Mouse (Mus musculus) right cerebral cortex, postnatal 25 days (tissue): Measurements from ENCODE around the gene Astn2.

Experiments
- DNase-seq: peaks from one replicate; pipeline ENCODE4 v3.0.0; 2022

Astn2 gene

GRCm38 (mm10) chr4:65508101-65508500, 896.3 kb downstream of the Astn2 start:
- DNase-seq, result no peak

- DNase-seq, result no peak
Observed at GRCm38 (mm10) chr4:65506870-65507269, 897.5 kb downstream of the Astn2 start.

- DNase-seq, result peak; percentile 54
Observed at GRCm38 (mm10) chr4:65496463-65496834, 908.0 kb downstream of the Astn2 start.

GRCm38 (mm10) chr4:65495705-65496462, 908.5 kb downstream of the Astn2 start:
- DNase-seq, result no peak

GRCm38 (mm10) chr4:65491541-65491940, 912.9 kb downstream of the Astn2 start:
- DNase-seq, result no peak

GRCm38 (mm10) chr4:65489711-65490110, 914.7 kb downstream of the Astn2 start:
- DNase-seq, result no peak

GRCm38 (mm10) chr4:65481632-65482031, 922.8 kb downstream of the Astn2 start:
- no peak for DNase-seq

GRCm38 (mm10) chr4:65477106-65477505, 927.3 kb downstream of the Astn2 start:
- DNase-seq, result peak; percentile 43

- DNase-seq, result no peak
Observed at GRCm38 (mm10) chr4:65475925-65476560, 928.4 kb downstream of the Astn2 start.

GRCm38 (mm10) chr4:65473141-65473540, 931.3 kb downstream of the Astn2 start:
- DNase-seq, result no peak

GRCm38 (mm10) chr4:65449171-65449570, 955.2 kb downstream of the Astn2 start:
- no peak for DNase-seq

- DNase-seq, result no peak
Observed at GRCm38 (mm10) chr4:65441746-65442145, 962.7 kb downstream of the Astn2 start.

- no peak for DNase-seq
Observed at GRCm38 (mm10) chr4:65430804-65431203, 973.6 kb downstream of the Astn2 start.

GRCm38 (mm10) chr4:65427480-65427879, 976.9 kb downstream of the Astn2 start:
- no peak for DNase-seq

GRCm38 (mm10) chr4:65426437-65426836, 978.0 kb downstream of the Astn2 start:
- no peak for DNase-seq

- no peak for DNase-seq
Observed at GRCm38 (mm10) chr4:65423068-65423625, 981.3 kb downstream of the Astn2 start.

GRCm38 (mm10) chr4:65421272-65421671, 983.1 kb downstream of the Astn2 start:
- DNase-seq, result no peak

GRCm38 (mm10) chr4:65420511-65420931, 983.9 kb downstream of the Astn2 start:
- no peak for DNase-seq

- no peak for DNase-seq
Observed at GRCm38 (mm10) chr4:65415507-65415906, 988.9 kb downstream of the Astn2 start.

GRCm38 (mm10) chr4:65402836-65403634, 1001.4 kb downstream of the Astn2 start:
- no peak for DNase-seq

GRCm38 (mm10) chr4:65402286-65402685, 1002.1 kb downstream of the Astn2 start:
- no peak for DNase-seq

GRCm38 (mm10) chr4:65399457-65399856, 1005.0 kb downstream of the Astn2 start:
- DNase-seq, result no peak

- no peak for DNase-seq
Observed at GRCm38 (mm10) chr4:65396806-65397205, 1007.6 kb downstream of the Astn2 start.
